Comparison of ENCODE assay signal across 8 mouse cellular contexts in genomic region chr8:111145460-111146012, GRCm38 (mm10). TPM values are rescaled to one million over a fixed set of nuclear protein-coding genes. Genes with fewer than 3 reads are reported as not detected.
DNase-seq lines count a peak whose midpoint lies in the region; ATAC-seq and TF ChIP-seq lines count a peak whose summit lies in the region.
"Not testable (repeated sequence)": the region's sequence is repeated elsewhere in the genome, so short reads cannot be mapped to it uniquely, and the experiment has no call there.

No protein-coding gene starts in this region.

- TF ChIP-seq POLR2A in olfactory bulb, adult 2 months (IDR thresholded peaks at IDR 0.05; ENCODE audit: insufficient read depth, low read depth, low read length): peak; percentile 46; the same call in 1 of the 2 replicates
- TF ChIP-seq POLR2A in thymus, adult 2 months (IDR thresholded peaks at IDR 0.05; ENCODE audit: control insufficient read depth, extremely low read depth, insufficient read depth, low read length, poor library complexity): not testable (repeated sequence)

- under 1% methylated on average over 74 of the region's 74 CpGs for WGBS in forebrain, embryonic 15.5 days
- WGBS in lung, embryonic 14.5 days: under 1% methylated on average over 70 of the region's 74 CpGs
- under 1% methylated on average over 74 of the region's 74 CpGs for WGBS in olfactory bulb, adult 2 months
- under 1% methylated on average over 74 of the region's 74 CpGs for WGBS in thymus, adult 2 months

- H3K4me1 ChIP-seq in forebrain, embryonic 15.5 days: peaks cover 16% of the 10 kb centered on the region
- H3K4me1 ChIP-seq in lung, embryonic 14.5 days (ENCODE audit: insufficient read depth); olfactory bulb, adult 2 months (ENCODE audit: control insufficient read depth, insufficient read depth, low read length); thymus, adult 2 months (replicated peaks; ENCODE audit: control insufficient read depth, insufficient read depth, low read length): not testable (repeated sequence)

- H3K27me3 ChIP-seq in forebrain, embryonic 15.5 days; lung, embryonic 14.5 days (ENCODE audit: insufficient read depth, low read length); thymus, adult 2 months (ENCODE audit: control insufficient read depth, insufficient read depth, low read length): not testable (repeated sequence)

- H3K27ac ChIP-seq in forebrain, embryonic 15.5 days (replicated peaks): peak overlapping the region; percentile 69
- peak overlapping the region; percentile 97 for H3K27ac ChIP-seq in layer of hippocampus, adult 2 months
- H3K27ac ChIP-seq in lung, embryonic 14.5 days (ENCODE audit: low read depth); thymus, adult 2 months (ENCODE audit: control insufficient read depth, insufficient read depth, low read length): not testable (repeated sequence)
- peak overlapping the region; percentile 73 for H3K27ac ChIP-seq in olfactory bulb, adult 2 months (ENCODE audit: insufficient read depth, low read depth, low read length)

- H3K36me3 ChIP-seq in forebrain, embryonic 15.5 days; lung, embryonic 14.5 days (ENCODE audit: insufficient read depth); thymus, adult 2 months (ENCODE audit: control insufficient read depth, insufficient read depth, low read length): not testable (repeated sequence)

- peak; percentile 90 for DNase-seq in ES-CJ7 (ENCODE audit: low read depth, low spot score)
- DNase-seq in cerebellum, adult 11 months: peak; percentile 93
- DNase-seq in heart, postnatal 36 days: peak; percentile 94 to 96
- peak; percentile 89 to 90 for DNase-seq in layer of hippocampus, adult 2 months (ENCODE audit: low spot score in 2 of 2)
- peak; percentile 94 for DNase-seq in lung, embryonic 14.5 days
- DNase-seq in thymus, adult 2 months: peak; percentile 92

- H3K9me3 ChIP-seq in forebrain, embryonic 15.5 days; lung, embryonic 14.5 days (ENCODE audit: low read depth, low read length): not testable (repeated sequence)

- peak overlapping the region; percentile 86 for H3K4me3 ChIP-seq in forebrain, embryonic 15.5 days
- H3K4me3 ChIP-seq in layer of hippocampus, adult 2 months: peak overlapping the region; percentile 70
- peak overlapping the region; percentile 59 for H3K4me3 ChIP-seq in lung, embryonic 14.5 days (ENCODE audit: low read depth, low read length)
- peak overlapping the region; percentile 68 for H3K4me3 ChIP-seq in olfactory bulb, adult 2 months (ENCODE audit: insufficient read depth, low read depth, low read length)
- H3K4me3 ChIP-seq in thymus, adult 2 months (ENCODE audit: control insufficient read depth, insufficient read depth, low read length): peak overlapping the region; percentile 99

- ATAC-seq in forebrain, embryonic 15.5 days (replicated peaks): peak; percentile 94
- peak; percentile 95 for ATAC-seq in lung, embryonic 14.5 days (ENCODE audit: insufficient read depth)

- peak overlapping the region; percentile 86 for H3K4me2 ChIP-seq in forebrain, embryonic 15.5 days (replicated peaks)
- peak overlapping the region; percentile 80 for H3K4me2 ChIP-seq in lung, embryonic 14.5 days

- peak overlapping the region; percentile 79 for H3K9ac ChIP-seq in forebrain, embryonic 15.5 days (replicated peaks)
- peak overlapping the region; percentile 65 for H3K9ac ChIP-seq in lung, embryonic 14.5 days

- intact Hi-C loops in heart, postnatal 36 days (cut with DNase I): loop anchor here (1.0 kb wide), 1 partner anchor 114 kb away; the partner anchor contains the start of gene Glg1

- not testable (repeated sequence) for TF ChIP-seq CTCF in layer of hippocampus, adult 2 months (conservative IDR thresholded peaks at IDR 0.05); lung, embryonic 14.5 days (IDR thresholded peaks at IDR 0.05; ENCODE audit: low read depth); olfactory bulb, adult 2 months (IDR thresholded peaks at IDR 0.05; ENCODE audit: insufficient read depth, low read depth, low read length); thymus, adult 2 months (IDR thresholded peaks at IDR 0.05; ENCODE audit: borderline replicate concordance, control insufficient read depth, extremely low read depth, insufficient read depth, low read length, poor library complexity)

RNA-seq across cellular contexts. Expression of gene Pdpr, which starts 51.1 kb away (rescaled TPM):
- polyA plus RNA-seq in forebrain, embryonic 15.5 days (2015; fragmentation: Nextera tagmentation; extraction: Ambion mirVana): 11.5 and 14.0 TPM in 2 replicates
- total RNA-seq in heart, postnatal 36 days (2021): 100 to 1,000 TPM in 1 of 2 experiments, 10 to 100 TPM in 1; 97.4 to 113 TPM
- 10 to 100 TPM; 25.8 to 29.9 TPM for total RNA-seq in layer of hippocampus, adult 2 months (2021)
- polyA plus RNA-seq in lung, embryonic 14.5 days (2014; fragmentation: Nextera tagmentation; extraction: Ambion mirVana): 7.1 and 9.1 TPM in 2 replicates
- 61.5 TPM in 1 of 2 replicates, not detected in the other for polyA plus RNA-seq in olfactory bulb, adult 2 months (2012; ENCODE audit: insufficient read depth, insufficient read length, low replicate concordance, missing spikeins)
- polyA plus RNA-seq in thymus, adult 2 months (2012; rRNA removed): 19.8 and 24.3 TPM in 2 replicates

RNA-seq across cellular contexts. Expression of gene Clec18a, which starts 53.3 kb away (rescaled TPM):
- 0.60 and 0.79 TPM in 2 replicates for polyA plus RNA-seq in forebrain, embryonic 15.5 days (2015; fragmentation: Nextera tagmentation; extraction: Ambion mirVana)
- total RNA-seq in heart, postnatal 36 days (2021): under 1 TPM; 0.80 to 0.81 TPM
- 1 to 10 TPM; 1.3 to 1.5 TPM for total RNA-seq in layer of hippocampus, adult 2 months (2021)
- not detected in 2 replicates for polyA plus RNA-seq in lung, embryonic 14.5 days (2014; fragmentation: Nextera tagmentation; extraction: Ambion mirVana)
- not detected in 2 replicates for polyA plus RNA-seq in olfactory bulb, adult 2 months (2012; ENCODE audit: insufficient read depth, insufficient read length, low replicate concordance, missing spikeins)
- 0.04 and 0.11 TPM in 2 replicates for polyA plus RNA-seq in thymus, adult 2 months (2012; rRNA removed)
